Mouse (Mus musculus): ENCODE results near the gene Dbi. TPM values are rescaled to one million over a fixed set of nuclear protein-coding genes. Genes with fewer than 3 reads are reported as not detected.

The Dbi gene
- 419 and 468 TPM in 2 replicates for polyA plus RNA-seq (2012; rRNA removed)

DNA sequence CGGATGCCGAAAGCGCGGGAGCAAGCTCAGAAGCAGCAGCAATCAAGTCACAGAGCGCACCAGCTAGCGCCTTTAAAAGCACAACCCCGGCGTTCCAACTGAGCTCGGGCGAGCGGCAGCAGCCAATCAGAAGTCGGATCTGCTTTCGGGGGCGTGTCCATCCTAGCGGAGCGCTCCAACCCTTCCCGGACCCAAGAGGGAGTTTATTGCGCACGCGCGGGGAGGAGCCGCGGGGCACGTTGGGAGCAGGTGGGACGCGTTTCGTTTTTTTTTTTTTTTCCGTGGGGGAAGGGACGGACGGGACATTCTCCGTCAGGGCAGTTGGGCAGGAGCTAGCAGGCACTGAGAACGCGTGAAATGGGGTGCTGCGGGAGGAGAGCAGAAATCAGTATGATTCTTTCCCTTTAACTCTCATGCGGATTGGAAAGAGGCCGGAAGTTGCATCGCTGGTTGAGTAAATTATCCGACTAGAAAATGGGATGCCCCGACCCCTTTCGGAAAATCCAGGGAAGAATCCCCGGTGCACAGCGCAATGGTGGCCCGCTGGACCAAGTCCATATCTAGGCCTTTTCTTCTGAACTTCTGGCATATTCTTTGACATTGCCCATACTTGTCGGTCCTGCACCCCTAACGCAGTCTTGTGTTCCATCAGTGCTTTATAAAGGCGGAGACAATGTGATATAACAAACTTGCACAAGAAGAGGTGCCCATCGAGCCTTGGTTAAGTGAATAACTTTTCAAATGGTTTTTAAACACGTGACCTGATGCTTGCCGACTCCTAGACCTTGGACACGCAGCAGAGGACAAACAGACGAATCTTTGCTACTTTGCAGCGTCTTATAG lies at the start of gene Dbi, which contains the start of gene 3110009E18Rik:
TSS of gene Dbi (minus strand) at position 110 of the 843 bp plus-strand sequence.
TSS of gene 3110009E18Rik (plus strand) at position 219 of the 843 bp plus-strand sequence.
- peaks cover 23% of the 10 kb centered on the region for H3K36me3 ChIP-seq (ENCODE audit: control insufficient read depth, insufficient read depth, low read length)
- TF ChIP-seq CTCF (IDR thresholded peaks at IDR 0.05; ENCODE audit: extremely low read depth, insufficient read length, insufficient replicate concordance, low read depth, low read length) (no peak), POLR2A (IDR thresholded peaks at IDR 0.05; ENCODE audit: low read depth, low read length) (peak; percentile 94)
- H3K27me3 ChIP-seq (ENCODE audit: control insufficient read depth, insufficient read depth, low read length) = no peaks in the 10 kb centered on the region
- H3K4me1 ChIP-seq (ENCODE audit: control insufficient read depth, insufficient read depth, insufficient read length, low read length) = peaks cover 33% of the 10 kb centered on the region
- peak within 1 kb of the TSS; percentile 77 for H3K4me3 ChIP-seq (ENCODE audit: low read depth, low read length)
- WGBS = under 1% methylated on average over 52 of the region's 52 CpGs
- peak within 1 kb of the TSS; percentile 98 for H3K27ac ChIP-seq (ENCODE audit: insufficient read depth, low read depth, low read length)

DNA sequence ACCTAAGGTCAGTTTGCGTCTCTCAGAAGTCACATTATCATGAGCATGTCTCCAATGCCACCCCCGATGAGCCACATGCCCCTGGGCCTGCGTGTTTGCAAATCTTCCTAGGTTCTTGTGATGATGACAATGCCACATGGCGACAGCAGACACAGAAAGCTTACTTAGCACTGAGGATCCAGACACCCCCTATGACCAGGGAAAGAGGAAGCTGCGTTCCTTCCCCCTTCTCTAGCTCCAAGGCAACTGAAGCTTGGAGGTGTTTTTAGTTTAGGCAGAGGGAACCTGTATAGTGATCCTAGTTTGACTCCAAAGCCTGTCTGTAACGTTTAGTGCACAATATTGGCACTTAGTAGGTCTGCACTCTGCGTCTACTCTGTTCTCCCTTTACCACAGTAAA lies 49.4 kb upstream of the Dbi start:
- Histone ChIP-seq H3K27me3 (ENCODE audit: control insufficient read depth, insufficient read depth, low read length) (no peaks in the 10 kb centered on the region), H3K36me3 (ENCODE audit: control insufficient read depth, insufficient read depth, low read length) (no peaks in the 10 kb centered on the region), H3K27ac (ENCODE audit: insufficient read depth, low read depth, low read length) (no peak overlapping the region), H3K4me3 (ENCODE audit: low read depth, low read length) (no peak overlapping the region), H3K4me1 (ENCODE audit: control insufficient read depth, insufficient read depth, insufficient read length, low read length) (no peaks in the 10 kb centered on the region)
- WGBS = 87% methylated on average over 7 of the region's 7 CpGs
- TF ChIP-seq CTCF (IDR thresholded peaks at IDR 0.05; ENCODE audit: extremely low read depth, insufficient read length, insufficient replicate concordance, low read depth, low read length) = no peak
- TF ChIP-seq POLR2A (IDR thresholded peaks at IDR 0.05; ENCODE audit: low read depth, low read length) = no peak

DNA sequence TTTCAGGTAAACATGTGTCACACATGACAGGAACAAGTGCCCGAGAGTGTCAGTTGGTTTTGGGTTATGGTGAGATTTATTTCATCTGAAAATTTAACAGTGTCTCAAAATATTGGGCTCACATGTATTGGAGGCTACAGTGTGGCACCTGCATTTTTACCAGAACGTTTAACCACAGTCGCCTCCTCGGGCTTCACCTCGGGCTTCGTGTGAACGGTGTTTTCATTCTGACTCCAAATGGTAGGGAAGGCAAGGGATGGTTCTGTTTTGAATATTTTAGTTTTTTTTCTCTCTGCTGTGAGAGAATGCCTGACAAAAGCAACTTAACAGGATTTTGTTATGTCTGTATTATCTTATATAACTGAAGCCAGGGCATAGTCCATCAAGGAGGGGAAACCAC lies 47.8 kb upstream of the Dbi start:
- Histone ChIP-seq H3K27me3 (ENCODE audit: control insufficient read depth, insufficient read depth, low read length) (no peaks in the 10 kb centered on the region), H3K36me3 (ENCODE audit: control insufficient read depth, insufficient read depth, low read length) (no peaks in the 10 kb centered on the region), H3K4me3 (ENCODE audit: low read depth, low read length) (no peak overlapping the region), H3K4me1 (ENCODE audit: control insufficient read depth, insufficient read depth, insufficient read length, low read length) (no peaks in the 10 kb centered on the region), H3K27ac (ENCODE audit: insufficient read depth, low read depth, low read length) (no peak overlapping the region)
- TF ChIP-seq POLR2A (IDR thresholded peaks at IDR 0.05; ENCODE audit: low read depth, low read length) (no peak), CTCF (IDR thresholded peaks at IDR 0.05; ENCODE audit: extremely low read depth, insufficient read length, insufficient replicate concordance, low read depth, low read length) (no peak)
- 85% methylated on average over 7 of the region's 7 CpGs for WGBS

DNA sequence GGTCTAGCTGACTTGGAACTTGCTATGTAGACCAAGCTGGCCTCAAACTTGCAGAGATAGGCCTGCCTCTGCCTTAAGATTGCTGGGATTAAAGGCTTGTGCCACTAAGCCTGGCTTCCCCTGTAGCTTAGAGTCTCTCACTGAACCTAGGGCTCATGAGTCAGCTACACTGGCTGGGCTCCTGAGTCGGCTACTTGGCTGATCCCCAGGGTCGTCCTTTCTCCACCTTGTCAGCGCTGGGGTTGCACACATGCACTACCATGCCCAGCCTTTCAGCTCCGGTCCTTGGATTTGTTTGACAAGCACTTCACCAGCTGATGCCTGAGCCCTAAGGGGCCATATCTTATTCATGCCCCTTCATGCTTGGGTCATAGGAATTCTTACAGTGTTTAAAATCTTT lies 47.1 kb upstream of the Dbi start:
- H3K4me1 ChIP-seq (ENCODE audit: control insufficient read depth, insufficient read depth, insufficient read length, low read length) = no peaks in the 10 kb centered on the region
- H3K27me3 ChIP-seq (ENCODE audit: control insufficient read depth, insufficient read depth, low read length) = no peaks in the 10 kb centered on the region
- H3K4me3 ChIP-seq (ENCODE audit: low read depth, low read length) = no peak overlapping the region
- no peak overlapping the region for H3K27ac ChIP-seq (ENCODE audit: insufficient read depth, low read depth, low read length)
- H3K36me3 ChIP-seq (ENCODE audit: control insufficient read depth, insufficient read depth, low read length) = no peaks in the 10 kb centered on the region
- TF ChIP-seq POLR2A (IDR thresholded peaks at IDR 0.05; ENCODE audit: low read depth, low read length) = no peak
- TF ChIP-seq CTCF (IDR thresholded peaks at IDR 0.05; ENCODE audit: extremely low read depth, insufficient read length, insufficient replicate concordance, low read depth, low read length) = no peak
- WGBS = 82% methylated on average over 4 of the region's 4 CpGs

DNA sequence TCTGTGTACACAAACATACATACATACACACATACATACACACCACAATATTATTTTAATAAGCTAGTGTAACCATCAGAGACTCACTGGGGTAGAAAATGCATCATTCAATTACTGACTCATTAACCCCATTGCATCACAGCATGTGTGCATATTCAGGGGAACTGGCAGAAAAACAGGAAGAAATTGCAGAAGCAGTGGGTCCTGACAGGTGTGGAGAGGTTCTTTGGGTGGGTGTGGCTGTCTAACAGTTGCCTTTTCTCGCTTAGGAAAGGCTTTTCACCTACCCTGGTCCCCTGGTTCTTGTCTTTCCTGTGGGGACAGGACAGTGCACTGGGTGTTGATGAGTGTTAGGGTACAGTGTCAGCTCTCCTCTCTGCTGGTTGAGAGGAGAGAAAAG lies 41.7 kb upstream of the Dbi start:
- TF ChIP-seq CTCF (IDR thresholded peaks at IDR 0.05; ENCODE audit: extremely low read depth, insufficient read length, insufficient replicate concordance, low read depth, low read length) (no peak), POLR2A (IDR thresholded peaks at IDR 0.05; ENCODE audit: low read depth, low read length) (no peak)
- WGBS = 35% methylated on average over 1 of the region's 1 CpGs
- Histone ChIP-seq H3K36me3 (ENCODE audit: control insufficient read depth, insufficient read depth, low read length) (no peaks in the 10 kb centered on the region), H3K27ac (ENCODE audit: insufficient read depth, low read depth, low read length) (no peak overlapping the region), H3K4me1 (ENCODE audit: control insufficient read depth, insufficient read depth, insufficient read length, low read length) (peaks cover 5% of the 10 kb centered on the region; the same call in 1 of the 2 replicates), H3K27me3 (ENCODE audit: control insufficient read depth, insufficient read depth, low read length) (no peaks in the 10 kb centered on the region), H3K4me3 (ENCODE audit: low read depth, low read length) (no peak overlapping the region)

DNA sequence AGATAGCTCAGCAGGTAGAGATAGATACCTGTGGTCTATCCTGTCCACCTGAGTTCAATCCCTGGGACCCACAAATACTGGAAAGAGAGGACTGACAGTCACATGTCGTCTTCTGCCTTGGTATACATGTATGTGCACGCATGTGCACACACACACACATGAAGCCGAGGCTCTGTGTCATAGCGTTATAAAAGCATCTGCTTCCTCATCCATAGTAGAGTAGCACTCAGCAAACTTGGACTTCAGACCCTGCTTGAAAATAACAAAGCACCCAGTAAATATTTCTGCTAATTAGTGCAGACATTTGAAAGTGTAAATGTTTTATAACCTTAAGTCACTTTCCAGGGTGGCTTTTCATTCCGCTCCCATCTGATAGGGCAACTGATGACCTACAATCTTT lies 40.6 kb upstream of the Dbi start:
- WGBS = 26% methylated on average over 5 of the region's 5 CpGs
- Histone ChIP-seq H3K27me3 (ENCODE audit: control insufficient read depth, insufficient read depth, low read length) (no peaks in the 10 kb centered on the region), H3K36me3 (ENCODE audit: control insufficient read depth, insufficient read depth, low read length) (no peaks in the 10 kb centered on the region), H3K4me1 (ENCODE audit: control insufficient read depth, insufficient read depth, insufficient read length, low read length) (peaks cover 5% of the 10 kb centered on the region; the same call in 1 of the 2 replicates), H3K27ac (ENCODE audit: insufficient read depth, low read depth, low read length) (no peak overlapping the region), H3K4me3 (ENCODE audit: low read depth, low read length) (no peak overlapping the region)
- TF ChIP-seq CTCF (IDR thresholded peaks at IDR 0.05; ENCODE audit: extremely low read depth, insufficient read length, insufficient replicate concordance, low read depth, low read length) (no peak), POLR2A (IDR thresholded peaks at IDR 0.05; ENCODE audit: low read depth, low read length) (no peak)

GRCm38 (mm10) chr1:120158474-120159127 lies 37.7 kb upstream of the Dbi start:
- Histone ChIP-seq H3K27ac (ENCODE audit: insufficient read depth, low read depth, low read length) (no peak overlapping the region), H3K27me3 (ENCODE audit: control insufficient read depth, insufficient read depth, low read length) (no peaks in the 10 kb centered on the region), H3K36me3 (ENCODE audit: control insufficient read depth, insufficient read depth, low read length) (no peaks in the 10 kb centered on the region), H3K4me3 (ENCODE audit: low read depth, low read length) (no peak overlapping the region), H3K4me1 (ENCODE audit: control insufficient read depth, insufficient read depth, insufficient read length, low read length) (peaks cover 5% of the 10 kb centered on the region; the same call in 1 of the 2 replicates)
- 91% methylated on average over 9 of the region's 9 CpGs for WGBS
- no peak for TF ChIP-seq CTCF (IDR thresholded peaks at IDR 0.05; ENCODE audit: extremely low read depth, insufficient read length, insufficient replicate concordance, low read depth, low read length)
- TF ChIP-seq POLR2A (IDR thresholded peaks at IDR 0.05; ENCODE audit: low read depth, low read length) = no peak

Data from small intestine, adult 2 months (tissue).